Mouse (Mus musculus): ENCODE data around the gene L3hypdh.

The L3hypdh gene

GRCm38 (mm10) chr12:72085329-72086165 is at the start of gene L3hypdh, which contains the start of gene Jkamp:
L3hypdh (minus strand) TSS chr12:72085439.
Jkamp (plus strand) TSS chr12:72085589.
- DNase-seq (ENCODE audit: low read depth, low spot score): peak; percentile 99

- no peak for DNase-seq (ENCODE audit: low read depth, low spot score)
Measured at GRCm38 (mm10) chr12:72129203-72129602, 44.0 kb upstream of the L3hypdh start.

GRCm38 (mm10) chr12:72115686-72116345 is 30.6 kb upstream of the L3hypdh start:
- no peak for DNase-seq (ENCODE audit: low read depth, low spot score)

GRCm38 (mm10) chr12:72115126-72115525 is 29.9 kb upstream of the L3hypdh start:
- no peak for DNase-seq (ENCODE audit: low read depth, low spot score)

- peak; percentile 64 for DNase-seq (ENCODE audit: low read depth, low spot score)
Measured at GRCm38 (mm10) chr12:72104525-72105281, 19.5 kb upstream of the L3hypdh start.

- DNase-seq (ENCODE audit: low read depth, low spot score): no peak
Measured at GRCm38 (mm10) chr12:72104027-72104426, 18.8 kb upstream of the L3hypdh start.

GRCm38 (mm10) chr12:72102776-72103175 is 17.5 kb upstream of the L3hypdh start:
- DNase-seq (ENCODE audit: low read depth, low spot score): no peak

- no peak for DNase-seq (ENCODE audit: low read depth, low spot score)
Measured at GRCm38 (mm10) chr12:72096966-72097365, 11.7 kb upstream of the L3hypdh start.

- DNase-seq (ENCODE audit: low read depth, low spot score): no peak
Measured at GRCm38 (mm10) chr12:72089802-72090201, 4.6 kb upstream of the L3hypdh start.

GRCm38 (mm10) chr12:72086166-72086825 is 1.1 kb upstream of the L3hypdh start:
- no peak for DNase-seq (ENCODE audit: low read depth, low spot score)

GRCm38 (mm10) chr12:72085024-72085328 is 263 bp downstream of the L3hypdh start:
- DNase-seq (ENCODE audit: low read depth, low spot score): no peak

- no peak for DNase-seq (ENCODE audit: low read depth, low spot score)
Measured at GRCm38 (mm10) chr12:72084261-72085023, 797 bp downstream of the L3hypdh start.

- DNase-seq (ENCODE audit: low read depth, low spot score): no peak
Measured at GRCm38 (mm10) chr12:72083265-72083664, 2.0 kb downstream of the L3hypdh start.

GRCm38 (mm10) chr12:72082370-72082769 is 2.9 kb downstream of the L3hypdh start:
- no peak for DNase-seq (ENCODE audit: low read depth, low spot score)

GRCm38 (mm10) chr12:72081961-72082360 is 3.3 kb downstream of the L3hypdh start:
- DNase-seq (ENCODE audit: low read depth, low spot score): no peak

- DNase-seq (ENCODE audit: low read depth, low spot score): no peak
Measured at GRCm38 (mm10) chr12:72078248-72078647, 7.0 kb downstream of the L3hypdh start.

- peak; percentile 65 for DNase-seq (ENCODE audit: low read depth, low spot score)
Measured at GRCm38 (mm10) chr12:72070327-72071269, 14.6 kb downstream of the L3hypdh start, which contains the start of gene Gpr135. Gpr135 (minus strand) TSS chr12:72071125.

- no peak for DNase-seq (ENCODE audit: low read depth, low spot score)
Measured at GRCm38 (mm10) chr12:72069626-72070326, 15.5 kb downstream of the L3hypdh start.

- no peak for DNase-seq (ENCODE audit: low read depth, low spot score)
Measured at GRCm38 (mm10) chr12:72057780-72058179, 27.5 kb downstream of the L3hypdh start.
